Mouse (Mus musculus) megakaryocyte, adult 5-6 weeks (primary cell): ENCODE measurements around the gene Trim14. TPM values are rescaled to one million over a fixed set of nuclear protein-coding genes. Genes with fewer than 3 reads are reported as not detected.
A peak's percentile ranks its signal among the peaks of the same experiment; 100 is the strongest.

Experiments used
- ATAC-seq: 2 replicates; pipeline ENCODE4 v1.8.0; 2016; ENCODE audit warnings: mild to moderate bottlenecking, inconsistent platforms; ENCODE audit not compliant: poor library complexity, severe bottlenecking
- total RNA-seq, 2 experiments: library from RNA; stranded (forward) in 1 of 2; stranded (reverse) in 1 of 2; fragments of 153-499, 151-499 nt in 1 of 2; fragments of 221-1000, 200-1000 nt in 1 of 2; gene quantifications; 2 replicates each; pipeline versions ENCODE4 v1.2.3 to v1.2.4; 2015 to 2017

The Trim14 gene
- total RNA-seq, 2 experiments from 2014 or later, result 9.7 to 26.8 TPM

DNA sequence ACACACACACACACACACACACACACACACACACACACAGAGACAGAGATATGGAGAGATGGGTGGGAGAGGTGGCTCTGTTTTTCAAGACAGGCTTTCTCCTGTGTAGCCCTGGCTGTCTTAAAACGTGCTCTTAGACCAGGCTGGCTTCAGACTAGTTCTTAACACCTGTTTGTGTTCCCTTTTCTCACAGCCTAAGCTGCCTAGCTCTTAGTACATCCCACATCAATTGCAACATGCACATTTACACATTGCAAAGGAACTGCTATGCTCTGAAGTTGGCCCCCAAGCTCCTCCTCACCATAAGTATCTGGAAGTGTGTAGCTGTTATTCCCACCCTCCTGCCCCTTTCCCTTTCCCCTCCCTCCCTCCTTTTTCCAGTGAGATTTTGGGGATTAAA, 88.5 kb downstream of the Trim14 start:
- ATAC-seq, result peak; percentile 30

DNA sequence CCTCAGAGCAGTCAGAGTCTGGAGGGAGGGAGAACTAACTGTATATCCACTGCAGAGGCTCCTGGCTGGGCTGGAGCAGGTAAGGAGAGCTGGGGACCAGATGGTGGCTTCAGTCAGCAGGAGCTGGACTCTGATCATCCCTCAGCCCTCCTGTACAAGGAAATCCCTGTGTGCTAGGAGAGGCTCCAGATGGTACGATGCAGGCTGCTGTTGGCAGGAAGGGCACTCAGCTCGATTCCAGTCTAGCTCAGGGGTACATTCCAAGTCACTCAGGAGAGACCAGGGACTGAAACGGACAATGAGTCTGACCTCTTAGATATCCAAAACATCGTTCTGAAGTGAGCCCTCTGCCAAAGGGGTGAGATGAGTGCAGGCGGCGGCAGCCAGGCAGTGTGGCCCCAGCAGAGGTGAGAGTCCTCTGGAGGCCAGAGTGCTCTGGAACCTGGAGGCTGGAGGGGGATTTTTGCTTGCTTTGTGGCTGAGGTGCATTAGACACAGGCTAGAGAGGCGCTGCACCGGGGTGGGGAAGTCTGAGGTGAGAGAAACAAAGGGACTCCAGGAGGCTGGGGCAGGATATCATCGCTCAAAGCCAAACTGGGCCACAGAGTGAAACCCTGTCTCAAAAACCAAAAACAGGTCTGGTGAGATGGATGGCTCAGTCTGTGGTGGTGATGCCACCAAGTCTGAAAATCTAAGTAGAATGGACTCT, 90.5 kb downstream of the Trim14 start:
- ATAC-seq, result no peak

Other genes starting within 250 kb of the Trim14 start
- 0.11 TPM in 1 of 2 replicates, not detected in the other for gene Foxe1, start 192.5 kb downstream of the Trim14 start, total RNA-seq (2015)
- not detected in 2 replicates for gene Foxe1, start 192.5 kb downstream of the Trim14 start, total RNA-seq (2017)
- 6.9 and 8.4 TPM in 2 replicates for gene Trmo, start 146.7 kb downstream of the Trim14 start, total RNA-seq (2015)
- 6.8 and 9.0 TPM in 2 replicates for gene Trmo, start 146.7 kb downstream of the Trim14 start, total RNA-seq (2017)
- gene Hemgn, start 122.6 kb downstream of the Trim14 start, total RNA-seq (2015), result 4.8 and 12.0 TPM in 2 replicates
- 5.8 and 11.8 TPM in 2 replicates for gene Hemgn, start 122.6 kb downstream of the Trim14 start, total RNA-seq (2017)
- gene Anp32b, start 85.2 kb downstream of the Trim14 start, total RNA-seq (2015), result 496 and 542 TPM in 2 replicates
- 105 and 108 TPM in 2 replicates for gene Anp32b, start 85.2 kb downstream of the Trim14 start, total RNA-seq (2017)
- gene Nans, start 46.9 kb downstream of the Trim14 start, total RNA-seq (2015), result 39.9 and 45.3 TPM in 2 replicates
- gene Nans, start 46.9 kb downstream of the Trim14 start, total RNA-seq (2017), result 52.9 and 53.9 TPM in 2 replicates
- gene Coro2a, start 66.1 kb upstream of the Trim14 start, total RNA-seq (2015), result 54.8 and 55.6 TPM in 2 replicates
- 31.4 and 31.9 TPM in 2 replicates for gene Coro2a, start 66.1 kb upstream of the Trim14 start, total RNA-seq (2017)
- gene Tbc1d2, start 114.1 kb upstream of the Trim14 start, total RNA-seq (2015), result 8.9 and 10.4 TPM in 2 replicates
- 8.5 and 11.6 TPM in 2 replicates for gene Tbc1d2, start 114.1 kb upstream of the Trim14 start, total RNA-seq (2017)